Mouse (Mus musculus): ENCODE data around the gene Nploc4. TPM values are rescaled to one million over a fixed set of nuclear protein-coding genes. Genes with fewer than 3 reads are reported as not detected.
"Not testable (repeated sequence)": the region's sequence is repeated elsewhere in the genome, so short reads cannot be mapped to it uniquely, and the experiment has no call there.

Gene Nploc4
- polyA plus RNA-seq, 1 experiment from 2014 or later, result 15.6 TPM

- peak; percentile 96 for TF ChIP-seq CTCF (IDR thresholded peaks at IDR 0.05; ENCODE audit: low read depth)
- Histone ChIP-seq H3K4me1 (replicated peaks; ENCODE audit: control insufficient read depth, insufficient read depth, low read length) (no peaks in the 10 kb centered on the region; the same call in 1 of the 2 replicates), H3K9me3 (ENCODE audit: control insufficient read depth) (no peaks in the 10 kb centered on the region), H3K4me3 (ENCODE audit: low read depth, low read length) (no peak overlapping the region), H3K9ac (ENCODE audit: low read depth, low read length) (no peak overlapping the region), H3K27me3 (replicated peaks; ENCODE audit: control insufficient read depth, insufficient read depth, low read length) (no peaks in the 10 kb centered on the region), H3K4me2 (replicated peaks; ENCODE audit: low read depth) (peak overlapping the region; percentile 55), H3K27ac (ENCODE audit: low read depth, low read length) (peak overlapping the region; percentile 74), H3K36me3 (ENCODE audit: control insufficient read depth, insufficient read depth) (no peaks in the 10 kb centered on the region)
- ATAC-seq, result peak; percentile 75
- WGBS, result 16% methylated on average over 26 of the region's 26 CpGs
Observed at GRCm38 (mm10) chr11:120353500-120354303, 83.8 kb downstream of the Nploc4 start.

DNA sequence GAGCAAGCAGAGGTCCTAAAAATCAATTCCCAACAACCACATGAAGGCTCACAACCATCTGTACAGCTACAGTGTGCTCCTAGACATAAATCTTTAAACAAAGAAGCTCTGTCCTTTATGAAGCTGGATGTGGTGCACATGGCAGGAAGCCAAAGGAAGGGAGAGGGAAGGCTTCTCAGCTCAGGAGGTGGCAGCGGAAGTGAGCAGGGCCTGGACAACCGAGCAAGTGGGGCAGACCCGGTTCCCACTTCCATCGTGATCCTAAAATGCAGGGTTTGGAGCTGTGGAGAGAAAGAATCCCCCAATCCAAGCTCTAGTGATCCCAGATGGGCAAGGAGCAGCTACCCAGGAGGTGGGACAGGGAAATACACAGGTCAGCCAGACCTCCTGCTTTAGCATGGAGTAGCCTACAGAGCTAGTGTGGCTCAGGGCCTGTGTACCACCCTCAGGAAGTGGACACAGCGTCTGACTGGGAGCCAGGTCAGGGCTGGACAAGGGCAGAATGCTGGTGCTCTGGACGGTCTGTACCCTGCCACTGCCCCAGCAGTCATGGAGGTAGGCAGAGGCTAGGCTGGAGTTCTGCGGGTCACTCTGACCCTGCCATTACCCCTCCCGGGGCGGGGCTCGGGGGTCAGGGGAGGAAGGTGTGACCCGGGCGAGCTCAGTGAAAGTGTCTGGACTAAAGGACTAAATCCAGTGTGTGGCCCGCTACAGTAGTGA lies 84.8 kb downstream of the Nploc4 start:
- no peak overlapping the region for H3K4me3 ChIP-seq (ENCODE audit: low read depth, low read length)
- ATAC-seq, result no peak
- no peaks in the 10 kb centered on the region for H3K27me3 ChIP-seq (replicated peaks; ENCODE audit: control insufficient read depth, insufficient read depth, low read length)
- no peaks in the 10 kb centered on the region for H3K36me3 ChIP-seq (ENCODE audit: control insufficient read depth, insufficient read depth)
- no peak for TF ChIP-seq CTCF (IDR thresholded peaks at IDR 0.05; ENCODE audit: low read depth)
- no peak overlapping the region for H3K4me2 ChIP-seq (replicated peaks; ENCODE audit: low read depth)
- no peaks in the 10 kb centered on the region for H3K9me3 ChIP-seq (ENCODE audit: control insufficient read depth)
- peak overlapping the region; percentile 69 for H3K27ac ChIP-seq (ENCODE audit: low read depth, low read length)
- H3K9ac ChIP-seq (ENCODE audit: low read depth, low read length), result no peak overlapping the region; the same call in 1 of the 2 replicates
- no peaks in the 10 kb centered on the region; the same call in 1 of the 2 replicates for H3K4me1 ChIP-seq (replicated peaks; ENCODE audit: control insufficient read depth, insufficient read depth, low read length)
- 57% methylated on average over 13 of the region's 13 CpGs for WGBS

DNA sequence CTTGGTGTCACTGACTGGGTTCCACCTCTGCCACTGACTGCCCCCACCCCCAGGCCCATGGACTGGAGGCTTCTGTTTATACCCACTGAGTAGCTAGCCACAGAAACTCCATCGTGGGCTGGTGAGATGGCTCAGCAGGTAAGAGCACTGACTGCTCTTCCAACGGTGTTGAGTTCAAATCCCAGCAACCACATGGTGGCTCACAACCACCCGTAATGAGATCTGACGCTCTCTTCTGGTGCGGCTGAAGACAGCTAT lies 85.5 kb downstream of the Nploc4 start:
- 85% methylated on average over 5 of the region's 5 CpGs for WGBS

DNA sequence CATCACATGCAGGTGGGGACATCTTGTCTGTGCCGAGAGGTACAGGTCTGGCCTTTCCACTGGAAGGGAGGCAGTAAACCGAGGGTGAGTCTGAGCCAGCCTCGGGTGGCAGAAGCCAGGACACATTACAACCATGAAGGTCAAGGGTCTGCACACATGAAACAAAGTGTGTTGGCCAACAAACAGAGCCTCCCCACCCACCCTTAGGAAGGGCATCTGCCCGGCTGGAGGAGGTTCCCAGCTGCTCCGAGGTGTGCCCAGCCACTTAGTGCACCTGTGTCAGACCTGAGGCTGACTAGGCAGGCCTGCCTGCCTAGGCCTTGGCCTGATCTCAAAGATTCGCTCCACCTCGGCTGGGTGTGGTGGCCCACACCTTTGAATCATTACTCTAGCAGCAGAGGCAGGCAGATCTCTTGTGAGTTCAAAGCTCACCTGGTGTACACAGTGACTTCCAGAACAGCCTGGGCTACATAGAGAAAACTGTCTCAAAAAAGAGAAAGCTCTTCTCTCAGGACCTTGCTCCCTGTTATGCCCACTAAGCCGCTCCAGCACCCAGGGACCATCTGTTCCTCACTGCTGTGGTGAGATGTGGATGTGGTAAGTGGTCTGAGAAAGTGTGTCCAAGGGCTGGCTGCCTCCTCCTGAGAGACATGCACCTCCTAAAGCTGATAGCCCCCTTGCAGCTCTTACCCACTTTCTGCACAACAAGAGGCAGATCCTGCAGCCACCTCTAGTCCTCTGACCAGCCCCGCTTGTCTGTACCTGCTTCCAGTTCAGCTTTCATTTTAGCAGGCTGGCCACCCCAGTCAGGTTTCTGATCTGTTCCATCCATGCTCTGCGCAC lies 86.0 kb downstream of the Nploc4 start:
- WGBS, result 63% methylated on average over 10 of the region's 10 CpGs
- H3K36me3 ChIP-seq (ENCODE audit: control insufficient read depth, insufficient read depth), result peaks cover 3% of the 10 kb centered on the region; the same call in 1 of the 2 replicates
- H3K27me3 ChIP-seq (replicated peaks; ENCODE audit: control insufficient read depth, insufficient read depth, low read length), result no peaks in the 10 kb centered on the region
- no peaks in the 10 kb centered on the region; the same call in 1 of the 2 replicates for H3K4me1 ChIP-seq (replicated peaks; ENCODE audit: control insufficient read depth, insufficient read depth, low read length)
- no peaks in the 10 kb centered on the region for H3K9me3 ChIP-seq (ENCODE audit: control insufficient read depth)
- ATAC-seq, result no peak
- H3K4me2 ChIP-seq (replicated peaks; ENCODE audit: low read depth), result peak overlapping the region; percentile 80; the same call in 1 of the 2 replicates
- H3K27ac ChIP-seq (ENCODE audit: low read depth, low read length), result peak overlapping the region; percentile 99
- no peak for TF ChIP-seq CTCF (IDR thresholded peaks at IDR 0.05; ENCODE audit: low read depth)
- no peak overlapping the region for H3K4me3 ChIP-seq (ENCODE audit: low read depth, low read length)
- no peak overlapping the region for H3K9ac ChIP-seq (ENCODE audit: low read depth, low read length)

More for the DNA sequence above, 85.5 kb downstream of the Nploc4 start:
- H3K9me3 ChIP-seq (ENCODE audit: control insufficient read depth); H3K36me3 ChIP-seq (ENCODE audit: control insufficient read depth, insufficient read depth); H3K4me1 ChIP-seq (replicated peaks; ENCODE audit: control insufficient read depth, insufficient read depth, low read length); H3K9ac ChIP-seq (ENCODE audit: low read depth, low read length); H3K4me2 ChIP-seq (replicated peaks; ENCODE audit: low read depth); H3K27me3 ChIP-seq (replicated peaks; ENCODE audit: control insufficient read depth, insufficient read depth, low read length); H3K4me3 ChIP-seq (ENCODE audit: low read depth, low read length); ATAC-seq: not testable (repeated sequence)
- H3K27ac ChIP-seq (ENCODE audit: low read depth, low read length), result peak overlapping the region; percentile 99

DNA sequence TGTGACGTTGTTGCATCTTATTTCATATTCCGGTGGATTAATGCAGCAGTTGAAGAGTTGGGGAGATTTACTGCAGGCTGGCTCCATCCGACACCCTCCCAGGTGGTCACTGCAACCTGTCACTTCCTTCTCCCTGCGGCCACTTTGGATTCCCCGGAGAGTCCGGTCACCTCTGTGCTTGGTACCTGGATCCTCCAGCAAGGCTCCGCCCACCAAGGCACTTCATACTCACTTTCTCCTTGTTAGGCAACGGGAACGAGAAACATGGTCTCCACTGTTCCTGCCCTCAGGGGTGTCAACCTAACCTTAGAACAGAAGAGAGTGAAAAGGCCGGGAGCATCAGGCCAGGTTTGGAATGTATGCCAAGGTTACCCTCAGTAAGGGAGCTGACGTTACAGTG lies 86.8 kb downstream of the Nploc4 start:
- ATAC-seq, result no peak
- Histone ChIP-seq H3K27me3 (replicated peaks; ENCODE audit: control insufficient read depth, insufficient read depth, low read length) (no peaks in the 10 kb centered on the region), H3K4me3 (ENCODE audit: low read depth, low read length) (peak overlapping the region; percentile 91), H3K27ac (ENCODE audit: low read depth, low read length) (peak overlapping the region; percentile 99), H3K9ac (ENCODE audit: low read depth, low read length) (0 out of 2 replicates have a peak overlapping the region, but pooled peaks have one; percentile 5), H3K9me3 (ENCODE audit: control insufficient read depth) (no peaks in the 10 kb centered on the region), H3K36me3 (ENCODE audit: control insufficient read depth, insufficient read depth) (peaks cover 5% of the 10 kb centered on the region; the same call in 1 of the 2 replicates), H3K4me2 (replicated peaks; ENCODE audit: low read depth) (peak overlapping the region; percentile 80), H3K4me1 (replicated peaks; ENCODE audit: control insufficient read depth, insufficient read depth, low read length) (no peaks in the 10 kb centered on the region; the same call in 1 of the 2 replicates)
- TF ChIP-seq CTCF (IDR thresholded peaks at IDR 0.05; ENCODE audit: low read depth), result no peak
- WGBS, result 9% methylated on average over 11 of the region's 11 CpGs

Measured in intestine, postnatal 0 days (tissue).